Mouse (Mus musculus): ENCODE data around the gene Smim20. TPM values are rescaled to one million over a fixed set of nuclear protein-coding genes. Genes with fewer than 3 reads are reported as not detected.
A peak's percentile ranks its signal among the peaks of the same experiment; 100 is the strongest.

Smim20 gene
- total RNA-seq (2015), result 62.7 and 65.7 TPM in 2 replicates
- 46.7 and 56.9 TPM in 2 replicates for total RNA-seq (2017)

DNA sequence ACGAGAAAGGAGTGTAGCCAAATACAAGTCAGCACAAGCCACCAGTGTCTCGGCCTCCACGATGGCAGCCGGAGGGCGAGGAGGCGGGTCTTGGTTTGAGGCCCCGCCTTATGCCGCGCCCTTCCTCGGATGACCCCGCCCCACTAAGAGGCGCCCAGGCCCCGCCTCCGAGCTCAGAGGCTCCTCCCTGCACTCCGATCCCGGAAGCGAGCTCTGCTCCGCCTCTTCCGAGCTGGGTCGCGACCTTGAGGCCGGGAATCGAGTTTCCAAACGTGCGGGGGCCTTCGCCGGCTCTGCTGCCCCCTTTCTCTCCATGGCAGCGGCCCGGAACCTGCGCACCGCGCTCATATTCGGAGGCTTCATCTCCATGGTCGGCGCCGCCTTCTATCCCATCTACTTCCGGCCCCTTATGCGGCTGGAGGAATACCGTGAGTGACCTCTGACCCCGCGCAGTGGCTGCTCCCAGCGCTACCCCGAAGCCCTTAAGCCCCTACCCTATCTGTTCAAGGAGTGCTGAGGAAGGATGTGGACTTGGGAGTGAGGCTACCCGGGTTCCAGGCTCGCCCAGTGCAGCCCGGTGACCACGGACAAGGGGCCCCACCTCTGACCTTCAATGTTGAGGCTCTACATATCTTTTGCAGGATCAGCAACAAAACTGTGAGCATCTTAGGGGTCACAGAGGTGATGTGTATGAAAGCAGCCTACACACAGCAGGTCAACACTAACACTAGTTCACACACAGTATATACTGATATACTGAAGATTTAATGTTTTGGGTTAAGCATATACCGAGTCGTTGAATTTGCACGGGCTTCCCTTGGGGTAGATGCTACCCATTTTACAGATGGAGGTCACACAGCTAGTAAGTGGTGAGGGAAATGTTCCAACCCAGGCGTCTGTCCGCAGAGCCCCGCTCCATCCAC lies at the start of gene Smim20:
Gene Smim20 (plus strand): TSS at position 153 of the 923 bp plus-strand sequence.
- ATAC-seq (replicated peaks; ENCODE audit: poor library complexity), result peak; percentile 92

- ATAC-seq (replicated peaks; ENCODE audit: poor library complexity), result no peak
These were observed 41.4 kb upstream of the Smim20 start for GRCm38 (mm10) chr5:53225434-53225833.

DNA sequence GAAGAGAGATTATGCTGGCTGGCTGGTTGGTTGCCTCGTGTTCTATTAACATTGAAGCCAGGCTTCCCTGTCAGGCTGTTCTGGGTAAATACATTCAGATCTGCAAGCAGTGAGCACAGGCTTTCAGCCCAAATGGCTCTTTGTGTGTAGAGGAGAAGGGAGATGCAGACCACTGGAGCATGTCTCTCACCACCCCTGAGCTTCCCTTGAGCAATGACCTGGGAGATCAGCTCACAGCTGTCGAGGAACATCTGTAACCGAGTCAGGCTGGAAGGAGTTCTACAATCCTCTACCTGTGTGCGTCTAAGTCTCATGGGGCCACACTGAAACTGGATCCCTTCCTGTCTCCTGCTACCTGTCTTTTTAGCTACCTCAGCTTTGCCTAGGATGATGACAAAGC lies 36.3 kb upstream of the Smim20 start:
- ATAC-seq (replicated peaks; ENCODE audit: poor library complexity), result no peak

DNA sequence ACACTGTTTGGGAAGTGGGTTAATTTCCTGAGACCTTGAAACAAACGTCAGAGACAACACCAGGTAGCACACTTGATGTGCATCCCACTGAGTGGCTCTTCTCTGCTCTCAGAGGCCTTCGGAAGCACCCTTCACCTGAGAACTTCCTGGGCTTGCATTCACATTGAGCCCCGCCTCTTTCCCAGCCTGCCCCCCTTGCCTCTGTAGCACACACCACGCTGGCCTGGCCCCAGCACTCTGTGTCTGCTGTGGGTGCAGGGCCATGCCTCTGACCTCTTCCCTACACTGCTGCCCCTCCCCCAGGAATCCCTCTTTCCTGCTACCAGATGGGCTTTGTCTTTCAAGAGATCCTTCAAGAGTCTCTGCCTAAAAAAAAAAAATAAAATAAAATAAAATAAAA lies 31.3 kb upstream of the Smim20 start:
- no peak for ATAC-seq (replicated peaks; ENCODE audit: poor library complexity)

DNA sequence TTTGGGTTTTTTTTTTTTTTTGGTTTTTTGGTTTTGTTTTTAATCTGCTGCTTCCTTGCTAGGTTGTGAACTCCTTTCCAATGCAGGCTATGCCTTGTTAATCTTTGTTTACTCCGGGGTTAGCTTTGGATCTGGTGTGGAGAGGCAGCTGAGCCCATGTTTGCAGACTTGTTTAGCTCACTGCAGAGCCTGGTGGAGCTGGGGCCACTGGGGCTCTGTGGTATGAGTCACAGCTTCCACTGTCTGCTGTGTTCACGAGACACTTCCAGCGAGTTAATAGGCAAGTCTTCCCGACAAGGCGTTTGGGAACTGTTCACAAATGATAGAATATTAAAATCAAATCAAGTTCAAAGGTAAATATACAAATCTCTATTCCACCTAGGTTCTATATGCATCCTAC lies 30.7 kb upstream of the Smim20 start:
- no peak for ATAC-seq (replicated peaks; ENCODE audit: poor library complexity)

GRCm38 (mm10) chr5:53236749-53237148 lies 30.1 kb upstream of the Smim20 start:
- ATAC-seq (replicated peaks; ENCODE audit: poor library complexity), result no peak

- no peak for ATAC-seq (replicated peaks; ENCODE audit: poor library complexity)
These were observed 28.1 kb upstream of the Smim20 start for GRCm38 (mm10) chr5:53238761-53239160.

GRCm38 (mm10) chr5:53239189-53239588 lies 27.7 kb upstream of the Smim20 start:
- ATAC-seq (replicated peaks; ENCODE audit: poor library complexity), result no peak

DNA sequence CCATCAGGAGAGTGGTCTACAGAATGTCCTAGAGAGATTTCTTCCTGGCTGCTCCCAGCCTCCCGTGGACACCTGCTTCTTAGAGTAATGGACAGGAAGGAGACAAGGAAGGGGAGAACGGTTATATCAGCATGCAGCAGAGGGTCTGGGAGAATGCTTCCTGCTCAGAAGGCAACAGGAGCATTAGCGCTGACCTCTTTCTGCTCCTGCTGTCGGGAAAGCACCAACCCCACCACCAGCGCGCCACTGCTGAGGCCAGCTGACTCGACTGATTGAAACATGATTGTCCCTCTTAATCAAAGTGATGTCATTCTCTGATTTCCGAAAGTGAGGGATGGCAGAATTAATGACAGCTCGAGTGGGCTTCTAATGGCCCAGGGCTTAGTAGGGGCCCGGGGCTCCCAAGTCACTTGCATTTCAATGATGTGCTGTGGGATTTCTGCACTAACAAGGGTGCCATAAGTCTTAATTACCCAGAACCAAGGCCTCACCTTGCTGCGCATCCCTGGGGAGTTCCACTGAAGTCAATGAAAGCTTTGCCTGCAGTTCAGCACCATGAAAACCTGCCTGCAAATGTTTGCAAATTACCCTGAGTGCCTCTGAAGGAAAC lies 26.9 kb upstream of the Smim20 start:
- ATAC-seq (replicated peaks; ENCODE audit: poor library complexity), result no peak

- no peak for ATAC-seq (replicated peaks; ENCODE audit: poor library complexity)
These were observed 25.8 kb upstream of the Smim20 start for GRCm38 (mm10) chr5:53241109-53241508.

DNA sequence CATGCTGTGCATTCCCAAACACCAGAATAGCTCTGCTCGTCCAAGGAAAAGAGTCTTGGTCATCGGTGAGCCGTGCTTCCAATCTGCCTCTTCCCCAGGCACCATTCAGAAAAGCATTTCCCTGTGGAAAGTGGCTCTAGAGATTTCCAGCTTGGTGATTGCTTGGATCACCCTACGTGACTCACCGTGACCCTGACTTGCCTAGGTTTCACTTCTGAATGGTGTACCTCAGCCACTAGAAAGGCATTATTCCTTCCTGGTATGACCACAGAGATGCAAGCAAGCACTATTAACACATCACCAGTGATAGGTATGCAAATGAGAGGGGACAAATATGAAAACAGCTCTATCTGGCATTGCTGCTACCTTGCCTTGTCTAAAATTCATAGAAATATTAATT lies 24.9 kb upstream of the Smim20 start:
- ATAC-seq (replicated peaks; ENCODE audit: poor library complexity), result no peak

DNA sequence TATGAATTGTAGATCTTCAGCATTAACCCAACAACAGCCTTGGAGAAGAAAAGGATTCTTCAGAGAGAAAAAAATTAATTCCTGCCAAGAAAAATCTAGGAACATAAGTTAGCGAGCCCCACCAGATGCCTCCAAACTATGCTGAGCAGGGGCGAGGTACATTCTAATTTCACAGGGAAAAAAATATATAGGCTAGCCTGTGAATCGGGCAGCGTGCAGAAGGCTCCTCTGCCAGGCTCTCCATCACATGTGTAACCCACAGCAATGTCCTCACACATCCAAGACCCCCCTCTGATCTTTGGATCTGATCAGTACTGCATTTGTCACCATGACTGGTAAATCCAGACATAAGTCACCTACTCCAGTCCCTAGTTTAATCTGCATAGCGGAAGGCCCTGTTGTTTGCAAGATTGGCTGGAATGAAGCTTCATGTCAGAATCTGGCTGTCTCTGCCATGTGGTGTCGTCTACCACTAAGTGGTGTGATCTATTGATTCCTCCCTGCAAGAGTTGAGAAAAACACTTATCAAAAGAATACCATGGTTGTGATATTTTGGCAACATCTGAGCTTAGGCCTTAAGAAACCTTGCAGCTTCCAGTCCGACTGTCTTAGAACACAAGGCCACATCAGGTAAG lies 23.9 kb upstream of the Smim20 start:
- ATAC-seq (replicated peaks; ENCODE audit: poor library complexity), result no peak

GRCm38 (mm10) chr5:53243933-53244332 lies 22.9 kb upstream of the Smim20 start:
- ATAC-seq (replicated peaks; ENCODE audit: poor library complexity), result no peak

GRCm38 (mm10) chr5:53248499-53248898 lies 18.4 kb upstream of the Smim20 start:
- no peak for ATAC-seq (replicated peaks; ENCODE audit: poor library complexity)

DNA sequence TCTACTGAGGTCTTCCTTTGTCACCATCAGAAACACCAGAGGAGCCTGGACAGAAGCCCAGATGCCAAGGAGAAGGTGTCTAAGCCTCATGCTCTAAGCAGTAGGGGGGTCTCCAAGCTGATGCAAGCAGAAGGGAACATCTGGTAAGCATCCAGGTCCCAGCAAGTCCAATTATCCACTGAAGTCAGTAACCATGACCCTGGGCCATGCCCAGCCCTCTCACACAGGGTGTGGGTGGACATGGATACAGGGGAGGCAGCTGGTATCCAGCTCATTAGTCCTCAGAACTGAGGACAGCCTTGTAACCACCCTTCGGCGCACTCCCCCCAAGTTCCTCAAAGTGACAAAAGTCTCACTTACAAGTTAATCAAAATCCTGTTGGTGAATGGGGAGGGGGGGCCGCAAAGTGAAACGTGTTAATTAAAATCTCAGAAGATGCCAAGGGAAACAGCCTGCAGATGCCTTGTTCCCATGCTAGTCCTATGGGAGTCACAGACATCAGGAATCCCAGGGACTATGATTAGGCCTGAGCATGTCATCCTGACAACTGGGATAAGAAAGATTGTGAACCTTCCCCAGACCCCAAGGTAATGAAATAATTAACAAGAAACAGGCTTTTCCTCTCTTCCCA lies 17.3 kb upstream of the Smim20 start:
- ATAC-seq (replicated peaks; ENCODE audit: poor library complexity), result no peak

DNA sequence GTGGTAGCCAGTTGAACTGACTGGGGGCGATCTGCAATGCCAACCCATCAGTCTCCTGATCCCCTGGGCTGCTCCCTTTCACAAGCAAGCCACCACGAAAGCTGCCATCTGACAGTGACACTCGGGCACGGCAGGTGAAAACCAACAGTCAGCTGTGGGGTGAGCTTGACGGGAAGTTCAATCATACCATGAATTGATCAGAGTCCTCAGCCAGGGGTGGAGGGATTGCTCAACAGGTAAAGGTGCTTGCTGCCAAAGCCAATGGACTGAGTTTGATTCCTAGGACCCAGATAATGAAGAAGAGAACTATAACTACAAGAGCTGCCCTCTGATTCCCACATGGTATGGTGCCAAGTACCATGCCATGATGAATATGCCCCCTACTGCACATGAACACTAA lies 12.7 kb upstream of the Smim20 start:
- ATAC-seq (replicated peaks; ENCODE audit: poor library complexity), result no peak

DNA sequence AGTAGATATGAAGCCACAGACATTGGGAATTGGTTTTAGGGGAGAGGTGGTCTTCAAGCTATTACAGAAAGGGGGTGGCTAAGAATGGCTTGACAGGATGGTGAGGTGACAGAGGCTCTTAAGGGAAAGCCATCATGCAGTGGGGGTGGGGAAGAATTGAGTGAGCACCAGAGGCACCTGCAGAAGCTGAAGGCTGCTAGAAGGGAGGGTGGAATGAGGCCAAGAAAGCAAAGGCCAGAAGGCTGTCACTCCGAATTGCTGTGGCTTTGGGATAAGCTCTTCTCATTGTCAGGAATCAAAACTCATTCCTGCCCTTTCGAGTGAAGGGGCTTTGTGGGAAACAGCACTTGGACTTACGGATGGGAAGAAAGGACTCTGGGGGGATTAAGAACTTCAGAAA lies 12.1 kb upstream of the Smim20 start:
- ATAC-seq (replicated peaks; ENCODE audit: poor library complexity), result no peak

- peak; percentile 58 for ATAC-seq (replicated peaks; ENCODE audit: poor library complexity)
These were observed 8.7 kb upstream of the Smim20 start for GRCm38 (mm10) chr5:53258038-53258786.

GRCm38 (mm10) chr5:53259894-53260293 lies 7.0 kb upstream of the Smim20 start:
- no peak for ATAC-seq (replicated peaks; ENCODE audit: poor library complexity)

GRCm38 (mm10) chr5:53261999-53262398 lies 4.9 kb upstream of the Smim20 start:
- no peak for ATAC-seq (replicated peaks; ENCODE audit: poor library complexity)

DNA sequence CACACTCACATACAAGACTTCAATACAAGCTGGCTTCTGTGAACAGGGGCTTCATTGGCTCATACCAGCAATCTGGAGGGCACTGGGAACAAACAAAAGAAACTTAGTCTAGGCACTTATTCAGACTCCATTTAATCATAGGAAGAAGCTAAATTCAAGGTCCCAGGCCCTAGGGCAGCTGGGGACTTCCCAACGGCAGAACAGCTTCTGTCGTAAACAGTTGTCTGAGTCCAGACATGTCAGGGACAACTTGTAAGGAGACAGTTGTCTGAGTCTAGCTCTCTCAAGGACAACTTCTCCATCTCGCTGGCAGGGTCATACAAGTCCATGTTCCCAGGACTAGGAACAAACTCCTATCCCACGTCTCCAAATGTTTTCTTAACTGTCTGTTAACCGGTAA lies 2.8 kb upstream of the Smim20 start:
- ATAC-seq (replicated peaks; ENCODE audit: poor library complexity), result no peak

All from megakaryocyte progenitor cell, adult 5-6 weeks (primary cell).